Mouse (Mus musculus): ENCODE results near the gene Pla2g6. TPM values are rescaled to one million over a fixed set of nuclear protein-coding genes. Genes with fewer than 3 reads are reported as not detected.

Pla2g6 gene
- total and polyA plus RNA-seq, 3 experiments, result 9.3 to 20.9 (median 14.8) TPM

- TF ChIP-seq ETS1 (conservative IDR thresholded peaks at IDR 0.05; ENCODE audit: low read depth, low read length), result peak; percentile 65
- peak; percentile 61 for TF ChIP-seq EP300 (IDR thresholded peaks at IDR 0.05; ENCODE audit: low read length)
- peak; percentile 61; the same call in 1 of the 2 replicates for TF ChIP-seq ZMIZ1 (IDR thresholded peaks at IDR 0.05; ENCODE audit: low read depth, low read length)
- TF ChIP-seq CHD1 (IDR thresholded peaks at IDR 0.05; ENCODE audit: low read depth, low read length), result 0 out of 2 replicates have a peak, but pooled peaks have one; percentile 27
- 0 out of 2 replicates have a peak, but pooled peaks have one; percentile 13 for TF ChIP-seq NRF1 (IDR thresholded peaks at IDR 0.05; ENCODE audit: low read depth, low read length)
- TF ChIP-seq ELF1 (IDR thresholded peaks at IDR 0.05; ENCODE audit: low read depth, low read length), result peak; percentile 43; the same call in 1 of the 2 replicates
- peak; percentile 85; the same call in 1 of the 2 replicates for TF ChIP-seq MYC (IDR thresholded peaks at IDR 0.05; ENCODE audit: low read depth, low read length)
- peak; percentile 75 for TF ChIP-seq BHLHE40 (IDR thresholded peaks at IDR 0.05; ENCODE audit: low read depth, low read length)
- TF ChIP-seq MXI1 (IDR thresholded peaks at IDR 0.05; ENCODE audit: low read depth, low read length), result peak; percentile 26; the same call in 1 of the 2 replicates
- no peak for TF ChIP-seq E2F4 (IDR thresholded peaks at IDR 0.05; ENCODE audit: insufficient replicate concordance, low read depth, low read length)
- peak; percentile 78 for TF ChIP-seq MAX (IDR thresholded peaks at IDR 0.05; ENCODE audit: low read length)
- TF ChIP-seq GABPA (IDR thresholded peaks at IDR 0.05; ENCODE audit: insufficient replicate concordance, low read depth, low read length), result no peak
- TF ChIP-seq KAT2A (IDR thresholded peaks at IDR 0.05; ENCODE audit: insufficient replicate concordance, low read length), result no peak
- no peak for TF ChIP-seq POLR2AphosphoS2 (IDR thresholded peaks at IDR 0.05; ENCODE audit: low read depth, low read length)
- 0 out of 2 replicates have a peak, but pooled peaks have one; percentile 31 for TF ChIP-seq JUND (conservative IDR thresholded peaks at IDR 0.05; ENCODE audit: low read depth, low read length)
- no peak; the same call in 1 of the 2 replicates for TF ChIP-seq RCOR1 (conservative IDR thresholded peaks at IDR 0.05; ENCODE audit: low read depth, low read length)
- TF ChIP-seq TCF12 (IDR thresholded peaks at IDR 0.05; ENCODE audit: low read depth, low read length), result peak; percentile 84
- TF ChIP-seq USF2 (conservative IDR thresholded peaks at IDR 0.05; ENCODE audit: low read depth, low read length), result no peak
- TF ChIP-seq MAZ (IDR thresholded peaks at IDR 0.05; ENCODE audit: low read depth, low read length), result no peak
- TF ChIP-seq CHD2 (IDR thresholded peaks at IDR 0.05; ENCODE audit: low read length), result no peak; the same call in 1 of the 2 replicates
- peak; percentile 65 for TF ChIP-seq IRF4 (IDR thresholded peaks at IDR 0.05; ENCODE audit: low read depth, low read length)
- peak; percentile 6 for TF ChIP-seq RAD21 (IDR thresholded peaks at IDR 0.05; ENCODE audit: low read depth, low read length)
- peak; percentile 53; the same call in 1 of the 2 replicates for TF ChIP-seq SIN3A (IDR thresholded peaks at IDR 0.05; ENCODE audit: low read length)
- TF ChIP-seq ZKSCAN1 (IDR thresholded peaks at IDR 0.05; ENCODE audit: borderline replicate concordance, low read depth, low read length), result no peak
- no peak for TF ChIP-seq JUN (IDR thresholded peaks at IDR 0.05; ENCODE audit: insufficient read depth, low read depth, low read length)
- no peak for TF ChIP-seq ZNF384 (IDR thresholded peaks at IDR 0.05; ENCODE audit: low read depth, low read length)
- no peak for TF ChIP-seq PAX5 (IDR thresholded peaks at IDR 0.05; ENCODE audit: low read length)
- peak; percentile 35; the same call in 1 of the 2 replicates for TF ChIP-seq HCFC1 (IDR thresholded peaks at IDR 0.05; ENCODE audit: low read depth, low read length)
- no peak for TF ChIP-seq USF1 (IDR thresholded peaks at IDR 0.05; ENCODE audit: low read depth, low read length)
- TF ChIP-seq ZC3H11A (IDR thresholded peaks at IDR 0.05; ENCODE audit: low read depth, low read length), result no peak
- peak; percentile 26; the same call in 1 of the 2 replicates for TF ChIP-seq NELFE (IDR thresholded peaks at IDR 0.05; ENCODE audit: low read depth, low read length)
- peak; percentile 79 for TF ChIP-seq POLR2A (IDR thresholded peaks at IDR 0.05; ENCODE audit: low read depth, low read length)
- peak; percentile 21 for TF ChIP-seq SMC3 (IDR thresholded peaks at IDR 0.05; ENCODE audit: low read depth, low read length)
- peak; percentile 76 for TF ChIP-seq TBP (conservative IDR thresholded peaks at IDR 0.05; ENCODE audit: low read depth, low read length)
- no peak for TF ChIP-seq CTCF (conservative IDR thresholded peaks at IDR 0.05 in 1 of 2, IDR thresholded peaks at IDR 0.05 in 1 of 2; ENCODE audit: low read depth in 2 of 2, low read length in 2 of 2)
- TF ChIP-seq MAFK (IDR thresholded peaks at IDR 0.05; ENCODE audit: insufficient replicate concordance, low read length), result 0 out of 2 replicates have a peak, but pooled peaks have one; percentile 34
- TF ChIP-seq MEF2A (IDR thresholded peaks at IDR 0.05; ENCODE audit: borderline replicate concordance, low read depth, low read length), result peak; percentile 60; the same call in 1 of the 2 replicates
- TF ChIP-seq UBTF (IDR thresholded peaks at IDR 0.05; ENCODE audit: low read depth, low read length), result no peak
- H3K36me3 ChIP-seq (replicated peaks in 1 of 2; ENCODE audit: control insufficient read depth in 1 of 2, insufficient read depth in 1 of 2, low read length in 1 of 2), result peaks cover 20 to 31% of the 10 kb centered on the region in 2 experiments
- peak overlapping the region; percentile 39 to 50 (median 40) for H3K4me3 ChIP-seq (replicated peaks in 1 of 3; ENCODE audit: low read depth in 2 of 3, low read length in 2 of 3, poor library complexity in 1 of 3)
- in situ Hi-C loops (cut with MboI; ENCODE audit: low pct_ligation_motif_present, low pct_unique_long_range_greater_than_20kb, low sequenced_read_pairs), result loop anchor here (5.0 kb wide), 1 partner anchor 35 kb away; the partner anchor contains the start of gene Baiap2l2
- H3K9ac ChIP-seq (ENCODE audit: insufficient read depth, low read depth), result peak overlapping the region; percentile 18
- no peaks in the 10 kb centered on the region for H3K9me3 ChIP-seq (replicated peaks; ENCODE audit: low read length)
- H3K4me1 ChIP-seq (ENCODE audit: control insufficient read depth in 1 of 2, insufficient read depth in 2 of 2), result peaks cover 25 to 69% of the 10 kb centered on the region in 2 experiments
- DNase-seq (ENCODE audit: extremely low read depth), result peak; percentile 86
- peak overlapping the region; percentile 77 for H3K4me2 ChIP-seq (ENCODE audit: insufficient read depth, low read depth, poor library complexity, severe bottlenecking)
- peaks cover 27% of the 10 kb centered on the region for H3K79me2 ChIP-seq (replicated peaks; ENCODE audit: control insufficient read depth, extremely low read depth, insufficient read depth, poor library complexity, severe bottlenecking)
- peak overlapping the region; percentile 97 for H3K27ac ChIP-seq (ENCODE audit: insufficient read depth, low read depth)
- dilution Hi-C loops (cut with MboI; ENCODE audit: extremely low pct_ligation_motif_present, extremely low pct_unique_long_range_greater_than_20kb, low sequenced_read_pairs), result no loop called here
- no peaks in the 10 kb centered on the region for H3K27me3 ChIP-seq (replicated peaks)
Observed at GRCm38 (mm10) chr15:79322281-79322990, 5.8 kb downstream of the Pla2g6 start.
